Mouse (Mus musculus) frontal cortex, postnatal 25 days (tissue): Measurements from ENCODE around the gene Osbpl2.

Experiments
- DNase-seq, 2 experiments: peaks; one replicate each; pipeline ENCODE4 v3.0.0; 2022; ENCODE audit warnings: low spot score in 2 of 2

Osbpl2 gene

GRCm38 (mm10) chr2:180200681-180201080 is 81.6 kb downstream of the Osbpl2 start:
- no peak for DNase-seq

- DNase-seq, result no peak
Measured at GRCm38 (mm10) chr2:180201303-180201702, 82.2 kb downstream of the Osbpl2 start.

- no peak for DNase-seq
Measured at GRCm38 (mm10) chr2:180202263-180202662, 83.2 kb downstream of the Osbpl2 start.

- DNase-seq, result no peak
Measured at GRCm38 (mm10) chr2:180202805-180203204, 83.7 kb downstream of the Osbpl2 start.

GRCm38 (mm10) chr2:180204501-180204900 is 85.4 kb downstream of the Osbpl2 start:
- DNase-seq, result no peak

GRCm38 (mm10) chr2:180205083-180205955 is 86.2 kb downstream of the Osbpl2 start:
- DNase-seq, result no peak

- no peak for DNase-seq
Measured at GRCm38 (mm10) chr2:180205956-180206280, 86.8 kb downstream of the Osbpl2 start.

GRCm38 (mm10) chr2:180207840-180208239 is 88.7 kb downstream of the Osbpl2 start:
- DNase-seq, result no peak

- no peak for DNase-seq
Measured at GRCm38 (mm10) chr2:180208976-180209375, 89.9 kb downstream of the Osbpl2 start.

- no peak for DNase-seq
Measured at GRCm38 (mm10) chr2:180212255-180212654, 93.1 kb downstream of the Osbpl2 start.
